Mouse (Mus musculus): ENCODE data around the gene Gpr180.

The Gpr180 gene

GRCm38 (mm10) chr14:118203031-118203430, 66.1 kb downstream of the Gpr180 start:
- DNase-seq (ENCODE audit: low spot score in 2 of 2): no peak

- no peak for DNase-seq (ENCODE audit: low spot score in 2 of 2)
Observed at GRCm38 (mm10) chr14:118207347-118207746, 70.4 kb downstream of the Gpr180 start.

- no peak for DNase-seq (ENCODE audit: low spot score in 2 of 2)
Observed at GRCm38 (mm10) chr14:118209642-118210041, 72.7 kb downstream of the Gpr180 start.

GRCm38 (mm10) chr14:118212188-118212804, 75.3 kb downstream of the Gpr180 start:
- DNase-seq (ENCODE audit: low spot score in 2 of 2): no peak
